Mouse (Mus musculus): ENCODE data around the gene Tmem209. TPM values are rescaled to one million over a fixed set of nuclear protein-coding genes. Genes with fewer than 3 reads are reported as not detected.

Tmem209 gene
- total RNA-seq, 2 experiments from 2014 or later = 24.0 to 40.3 TPM

GRCm38 (mm10) chr6:30538800-30539199 is 29.2 kb upstream of the Tmem209 start:
- no peak for ATAC-seq (ENCODE audit: poor library complexity, severe bottlenecking)

- ATAC-seq (ENCODE audit: poor library complexity, severe bottlenecking) = no peak
Observed at GRCm38 (mm10) chr6:30538240-30538639, 28.7 kb upstream of the Tmem209 start.

- no peak for ATAC-seq (ENCODE audit: poor library complexity, severe bottlenecking)
Observed at GRCm38 (mm10) chr6:30535340-30535739, 25.8 kb upstream of the Tmem209 start.

- no peak for ATAC-seq (ENCODE audit: poor library complexity, severe bottlenecking)
Observed at GRCm38 (mm10) chr6:30528800-30529199, 19.2 kb upstream of the Tmem209 start.

GRCm38 (mm10) chr6:30526586-30527515 is 17.3 kb upstream of the Tmem209 start:
- no peak for ATAC-seq (ENCODE audit: poor library complexity, severe bottlenecking)

DNA sequence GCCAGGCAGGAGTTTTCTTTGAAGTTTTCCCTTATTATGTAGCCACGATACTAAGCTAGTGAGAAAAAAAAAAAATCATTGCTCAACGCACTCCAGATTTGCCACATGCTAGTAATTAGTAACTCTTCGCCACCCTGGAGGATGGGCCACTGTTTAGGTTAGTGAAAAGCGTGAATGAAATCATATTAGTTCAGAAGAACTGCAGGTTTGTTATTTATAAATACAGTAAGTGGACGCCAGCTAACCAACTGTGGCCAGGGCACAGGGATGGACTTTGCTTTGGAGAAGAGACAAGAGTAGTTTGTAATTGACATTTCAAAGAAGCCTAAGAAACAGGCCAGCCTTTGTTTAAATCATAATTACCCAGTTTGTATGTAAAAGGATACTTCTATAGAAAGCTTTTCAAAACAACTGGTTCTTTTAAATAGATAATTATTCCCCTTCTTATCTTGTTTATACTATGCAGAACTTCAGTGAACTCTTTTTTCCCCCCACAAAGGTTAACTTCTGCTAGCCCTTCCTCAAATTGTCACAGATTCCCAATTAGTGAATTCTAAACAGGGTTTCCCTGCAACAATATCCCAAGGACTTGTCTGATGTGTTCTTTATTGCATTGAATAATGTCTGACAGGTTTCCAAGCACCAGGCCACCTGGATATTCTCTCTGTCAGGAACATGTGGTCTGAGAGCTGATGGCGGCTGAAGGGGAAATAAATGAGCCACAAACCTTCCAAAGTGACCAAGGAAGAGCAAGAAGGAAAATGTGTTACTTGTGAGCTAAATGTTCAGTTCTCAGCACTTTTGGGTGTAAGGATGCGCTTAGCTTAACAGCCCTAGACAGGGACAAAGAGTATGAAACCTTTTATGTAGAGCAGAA is 16.1 kb upstream of the Tmem209 start:
- no peak for ATAC-seq (ENCODE audit: poor library complexity, severe bottlenecking)

- ATAC-seq (ENCODE audit: poor library complexity, severe bottlenecking) = no peak
Observed at GRCm38 (mm10) chr6:30520400-30520799, 10.8 kb upstream of the Tmem209 start.

GRCm38 (mm10) chr6:30514242-30514641 is 4.7 kb upstream of the Tmem209 start:
- no peak for ATAC-seq (ENCODE audit: poor library complexity, severe bottlenecking)

- no peak for ATAC-seq (ENCODE audit: poor library complexity, severe bottlenecking)
Observed at GRCm38 (mm10) chr6:30510291-30510690, 708 bp upstream of the Tmem209 start.

DNA sequence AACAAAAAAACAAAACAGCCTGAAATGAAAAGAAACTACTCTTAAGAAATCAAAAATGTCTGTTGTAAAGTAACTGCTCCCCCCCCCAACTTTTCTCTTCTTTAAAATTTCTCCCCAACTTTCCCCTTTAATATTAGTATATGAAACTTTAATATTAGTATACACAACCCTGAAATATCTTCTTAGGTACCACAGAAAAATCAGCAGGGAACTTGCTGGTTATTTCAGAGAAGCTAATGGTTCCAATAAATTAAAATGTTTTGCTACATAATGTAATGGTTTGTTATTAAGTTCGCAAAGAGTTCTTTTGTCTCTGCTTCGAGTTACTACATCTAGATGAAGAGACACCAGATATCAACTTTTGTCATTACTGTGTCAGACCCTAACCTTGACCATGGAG is 759 bp downstream of the Tmem209 start:
- ATAC-seq (ENCODE audit: poor library complexity, severe bottlenecking) = no peak

GRCm38 (mm10) chr6:30499049-30499448 is 10.5 kb downstream of the Tmem209 start:
- ATAC-seq (ENCODE audit: poor library complexity, severe bottlenecking) = peak; percentile 80

DNA sequence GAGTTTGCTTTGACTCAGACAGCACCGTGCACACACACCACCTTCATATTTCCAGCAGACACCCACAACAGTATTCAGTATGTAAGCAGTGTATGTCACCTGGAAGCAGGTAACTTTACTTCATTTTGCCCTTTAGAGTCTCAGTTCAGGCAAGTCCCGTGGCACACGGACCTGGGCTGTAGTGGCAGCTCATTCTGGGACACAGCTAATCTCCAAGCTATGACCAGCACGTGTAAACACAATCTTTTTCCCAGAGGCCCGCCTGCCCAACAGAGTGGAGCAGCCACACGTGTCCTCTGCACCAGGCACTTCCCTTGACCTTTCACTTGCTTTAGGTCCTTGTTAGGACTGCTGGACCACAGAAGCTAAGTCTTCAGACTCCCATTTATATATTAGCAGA is 23.1 kb downstream of the Tmem209 start:
- ATAC-seq (ENCODE audit: poor library complexity, severe bottlenecking) = no peak

GRCm38 (mm10) chr6:30482908-30483307 is 26.7 kb downstream of the Tmem209 start:
- ATAC-seq (ENCODE audit: poor library complexity, severe bottlenecking) = no peak

DNA sequence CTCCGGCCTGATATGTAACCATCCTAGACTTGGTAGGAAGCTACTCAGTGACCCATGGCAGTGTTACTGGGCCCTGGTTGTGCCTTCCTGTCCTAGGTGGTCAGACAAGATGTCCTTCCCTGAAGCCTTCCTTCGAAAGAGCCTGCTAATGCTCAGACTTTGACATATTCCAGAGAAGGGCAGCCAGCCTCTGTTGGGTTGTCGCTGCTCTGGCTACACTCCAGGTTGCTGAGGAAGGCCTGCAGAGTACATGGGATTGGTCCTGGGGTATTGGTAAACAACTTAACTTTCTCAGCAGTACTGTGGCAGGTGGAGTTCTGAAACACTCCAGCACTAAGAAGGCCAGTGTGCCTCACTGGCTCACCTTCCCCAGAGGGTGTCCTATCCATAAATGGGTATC is 30.2 kb downstream of the Tmem209 start:
- no peak for ATAC-seq (ENCODE audit: poor library complexity, severe bottlenecking)

GRCm38 (mm10) chr6:30477784-30478183 is 31.8 kb downstream of the Tmem209 start:
- no peak for ATAC-seq (ENCODE audit: poor library complexity, severe bottlenecking)

DNA sequence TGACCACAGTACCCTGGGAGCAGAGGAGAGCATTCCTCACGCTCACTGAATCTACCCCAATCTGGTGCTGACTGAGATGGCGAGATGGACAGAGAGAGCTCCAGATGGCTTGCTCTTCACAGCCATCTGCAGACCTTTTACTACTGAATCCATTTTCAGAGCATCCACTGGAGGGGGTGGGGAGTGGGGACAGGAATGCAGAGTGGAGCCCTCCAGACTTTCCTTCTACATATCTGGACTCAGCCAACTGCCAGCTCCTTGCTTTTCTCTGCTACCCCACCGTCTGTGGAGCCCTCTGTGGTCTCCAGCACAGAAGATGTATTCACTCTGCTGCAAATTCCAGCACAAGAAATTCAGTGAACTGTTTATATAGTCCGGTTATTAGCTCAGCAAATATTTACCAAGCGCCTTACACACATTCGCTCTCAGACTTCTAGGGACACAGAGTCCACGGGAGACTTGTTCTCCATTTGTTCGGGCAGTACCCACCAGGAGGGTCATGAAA is 32.3 kb downstream of the Tmem209 start:
- no peak for ATAC-seq (ENCODE audit: poor library complexity, severe bottlenecking)

- no peak for ATAC-seq (ENCODE audit: poor library complexity, severe bottlenecking)
Observed at GRCm38 (mm10) chr6:30476025-30476765, 33.4 kb downstream of the Tmem209 start.

- ATAC-seq (ENCODE audit: poor library complexity, severe bottlenecking) = no peak
Observed at GRCm38 (mm10) chr6:30471706-30472105, 37.9 kb downstream of the Tmem209 start.

GRCm38 (mm10) chr6:30469370-30469769 is 40.2 kb downstream of the Tmem209 start:
- no peak for ATAC-seq (ENCODE audit: poor library complexity, severe bottlenecking)

- ATAC-seq (ENCODE audit: poor library complexity, severe bottlenecking) = no peak
Observed at GRCm38 (mm10) chr6:30468684-30469083, 40.9 kb downstream of the Tmem209 start.

DNA sequence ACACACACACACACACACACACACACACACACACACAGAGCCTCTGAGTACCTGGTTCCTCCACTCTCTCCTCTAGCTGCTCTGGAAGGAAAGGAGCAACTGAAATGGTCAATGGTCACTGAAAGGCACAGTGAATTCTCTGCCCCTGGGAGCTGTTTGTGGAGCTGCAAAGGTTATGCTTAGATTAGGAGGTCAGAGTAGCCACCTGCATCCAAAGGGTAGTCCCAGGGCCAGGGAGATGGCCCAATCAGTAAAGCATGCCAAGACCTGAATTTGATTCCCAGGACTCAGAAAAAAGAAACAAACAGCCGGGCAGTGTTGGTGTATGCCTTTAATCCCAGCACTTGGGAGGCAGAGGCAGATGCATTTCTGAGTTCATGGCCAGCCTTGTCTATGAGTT is 41.5 kb downstream of the Tmem209 start:
- ATAC-seq (ENCODE audit: poor library complexity, severe bottlenecking) = no peak
